Mouse (Mus musculus): ENCODE measurements at regions not wholly inside any gene's neighbourhood (a gene's known extent, or its start where the extent isn't known, plus 50 kb on each side); places are given as distances from the start of the nearest gene placed in this dataset.

GRCm38 (mm10) chr2:56460625-56461590 is 662.9 kb downstream of the Nr4a2 start:
- DNase-seq: no peak
- intact Hi-C loops (cut with DNase I): no loop called here

DNA sequence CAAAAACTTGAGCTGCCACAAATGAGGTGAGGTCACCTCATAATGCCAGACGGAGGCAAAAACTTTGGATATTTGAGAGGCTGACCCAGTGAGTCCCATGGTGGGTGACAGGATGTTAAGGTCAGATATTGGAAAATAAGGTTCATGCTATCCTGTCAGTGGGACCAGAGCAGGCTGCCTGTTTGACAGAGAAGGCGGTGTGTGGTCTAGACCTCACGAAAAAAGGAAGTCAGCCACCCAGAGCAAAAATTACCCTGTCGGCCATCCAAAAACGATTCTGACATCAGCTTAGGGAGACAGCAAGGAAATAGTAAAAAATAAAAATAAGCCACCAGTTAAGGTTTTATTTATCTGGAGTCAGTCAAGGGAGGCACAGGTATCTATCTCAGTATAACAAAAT is 664.4 kb downstream of the Nr4a2 start:
- intact Hi-C loops (cut with DNase I): no loop called here
- DNase-seq: no peak

DNA sequence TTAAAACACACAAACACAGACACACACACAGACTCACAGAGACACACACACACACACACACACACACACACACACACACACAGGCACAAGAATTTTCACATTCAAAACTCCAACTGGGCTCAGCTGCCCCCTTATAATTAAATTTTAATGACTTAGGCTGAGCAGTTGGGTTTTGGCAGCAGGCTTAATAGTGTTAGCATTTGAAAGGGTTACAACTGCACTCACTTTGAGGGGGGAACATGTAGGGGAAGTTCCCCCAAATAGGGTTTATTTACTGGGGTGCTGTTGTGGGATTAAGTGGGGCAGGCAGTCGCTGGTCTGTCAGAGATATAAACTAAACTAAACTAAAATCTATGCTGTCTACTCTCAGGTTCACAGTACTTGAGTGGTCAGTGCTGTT is 666.2 kb downstream of the Nr4a2 start:
- no peak for DNase-seq
- intact Hi-C loops (cut with DNase I): no loop called here

DNA sequence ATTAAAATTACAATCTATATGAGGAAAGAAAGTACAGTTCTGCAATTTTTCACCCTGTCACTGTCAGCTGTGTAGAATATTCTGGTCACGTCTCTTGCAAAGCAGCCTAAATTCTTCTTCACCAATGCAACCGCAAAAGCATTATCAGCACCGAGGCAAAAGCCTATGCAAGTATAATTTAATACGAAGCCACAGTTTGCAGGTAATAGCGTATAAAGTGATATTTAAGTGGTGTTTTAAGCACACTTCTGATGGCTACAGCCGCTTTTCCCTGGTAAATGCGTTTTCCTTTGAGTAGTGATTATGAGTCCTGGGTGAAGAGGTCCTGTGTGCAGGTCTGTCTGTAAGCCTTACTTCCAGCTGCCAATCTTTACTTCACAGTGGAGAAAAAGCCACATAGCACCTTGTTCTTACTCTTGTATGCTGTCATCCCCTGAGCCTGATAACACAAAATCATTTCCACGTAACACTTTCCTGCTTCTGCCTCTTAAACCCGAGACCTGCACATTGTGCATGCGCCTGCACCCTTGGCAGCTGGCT is 667.9 kb downstream of the Nr4a2 start:
- no peak for DNase-seq

GRCm38 (mm10) chr2:56454611-56455066 is 669.2 kb downstream of the Nr4a2 start:
- DNase-seq: peak; percentile 41
- intact Hi-C loops (cut with DNase I): no loop called here

More for the DNA sequence above, 667.9 kb downstream of the Nr4a2 start:
- intact Hi-C loops (cut with DNase I): no loop called here

DNA sequence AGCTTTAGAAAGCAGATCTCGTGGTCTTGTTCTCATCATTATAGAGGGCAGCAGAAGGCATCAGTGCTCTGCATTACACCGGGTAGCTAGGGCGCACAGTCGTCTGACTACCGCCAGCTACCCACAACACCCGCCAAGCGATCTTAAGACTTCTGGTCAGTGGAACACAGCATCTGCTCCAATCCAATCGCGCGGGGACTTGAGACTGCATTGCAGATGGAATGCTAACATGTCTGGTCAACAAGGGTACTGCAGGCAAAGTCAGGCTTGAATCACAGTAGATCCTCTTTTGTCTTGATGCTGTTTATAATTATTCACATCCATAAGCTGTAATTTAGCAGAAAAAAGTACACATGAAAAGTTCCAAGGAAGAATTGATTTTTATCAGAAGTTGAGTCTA is 682.9 kb downstream of the Nr4a2 start:
- no peak for DNase-seq
- intact Hi-C loops (cut with DNase I): no loop called here
